Mouse (Mus musculus) cortical plate, adult 2 months (tissue): Measurements from ENCODE around the gene Furin.

Experiments used
- CTCF ChIP-seq: fragments of 200-500 bp; IDR thresholded peaks from 2 replicates; pipeline ENCODE4 v1.5.1; 2011; ENCODE audit warnings: mild to moderate bottlenecking, control low read depth, low read length; ENCODE audit not compliant: insufficient read depth; ENCODE audit errors: extremely low read depth
- POLR2A ChIP-seq: fragments of 200-500 bp; IDR thresholded peaks from 2 replicates; pipeline ENCODE4 v1.6.1; 2011; ENCODE audit warnings: mild to moderate bottlenecking, low read length, control low read depth; ENCODE audit not compliant: insufficient read depth; ENCODE audit errors: extremely low read depth

GRCm38 (mm10) chr7:80392119-80392518, 13.1 kb downstream of the Furin start:
- TF ChIP-seq CTCF: no peak
- TF ChIP-seq POLR2A: no peak
